Mouse (Mus musculus) C2C12 (cell line): ENCODE measurements at regions not wholly inside any gene's neighbourhood (a gene's known extent, or its start where the extent isn't known, plus 50 kb on each side); places are given as distances from the start of the nearest gene placed in this dataset.

ENCODE experiments used
- H3K27me3 ChIP-seq: one replicate; pipeline ENCODE4 v1.6.1; 2011; ENCODE audit not compliant: control insufficient read depth, insufficient read depth, insufficient read length
- H3K36me3 ChIP-seq: one replicate; pipeline ENCODE4 v1.6.1; 2011; ENCODE audit not compliant: control insufficient read depth, insufficient read depth
- H3K4me3 ChIP-seq: one replicate; pipeline ENCODE4 v1.5.1; 2011; ENCODE audit warnings: mild to moderate bottlenecking, control low read depth; ENCODE audit not compliant: poor library complexity, insufficient read depth, severe bottlenecking
- H3K79me2 ChIP-seq: one replicate; pipeline ENCODE4 v1.6.1; 2011; ENCODE audit not compliant: control insufficient read depth, insufficient read depth
- H3K79me3 ChIP-seq: one replicate; pipeline ENCODE4 v1.6.1; 2011; ENCODE audit warnings: low read depth, control low read depth
- H3ac ChIP-seq: one replicate; pipeline ENCODE3; 2011; ENCODE audit warnings: low read depth; ENCODE audit not compliant: control insufficient read depth, insufficient read length
- CEBPB ChIP-seq: IDR thresholded peaks from one replicate; pipeline ENCODE4 v1.6.1; 2011; ENCODE audit warnings: low read depth, mild to moderate bottlenecking, control low read depth, moderate library complexity
- CTCF ChIP-seq: IDR thresholded peaks from one replicate; pipeline ENCODE4 v1.5.1; 2011; ENCODE audit not compliant: control insufficient read depth, insufficient read depth, insufficient read length
- FOSL1 ChIP-seq: IDR thresholded peaks from one replicate; pipeline ENCODE4 v1.8.0; 2011; ENCODE audit warnings: mild to moderate bottlenecking, low read length; ENCODE audit not compliant: poor library complexity, insufficient read depth, severe bottlenecking
- MAX ChIP-seq: IDR thresholded peaks from one replicate; pipeline ENCODE4 v1.6.1; 2011; ENCODE audit warnings: mild to moderate bottlenecking, control low read depth
- MYOD1 ChIP-seq: IDR thresholded peaks from one replicate; pipeline ENCODE4 v1.6.1; 2011; ENCODE audit warnings: low read depth; ENCODE audit not compliant: control insufficient read depth, insufficient read length
- MYOG ChIP-seq: IDR thresholded peaks from one replicate; pipeline ENCODE4 v1.6.1; 2011; ENCODE audit not compliant: control insufficient read depth, insufficient read length; ENCODE audit errors: extremely low read depth
- USF1 ChIP-seq: IDR thresholded peaks from one replicate; pipeline ENCODE4 v1.6.1; 2011; ENCODE audit warnings: low read depth, mild to moderate bottlenecking, control low read depth, moderate library complexity

DNA sequence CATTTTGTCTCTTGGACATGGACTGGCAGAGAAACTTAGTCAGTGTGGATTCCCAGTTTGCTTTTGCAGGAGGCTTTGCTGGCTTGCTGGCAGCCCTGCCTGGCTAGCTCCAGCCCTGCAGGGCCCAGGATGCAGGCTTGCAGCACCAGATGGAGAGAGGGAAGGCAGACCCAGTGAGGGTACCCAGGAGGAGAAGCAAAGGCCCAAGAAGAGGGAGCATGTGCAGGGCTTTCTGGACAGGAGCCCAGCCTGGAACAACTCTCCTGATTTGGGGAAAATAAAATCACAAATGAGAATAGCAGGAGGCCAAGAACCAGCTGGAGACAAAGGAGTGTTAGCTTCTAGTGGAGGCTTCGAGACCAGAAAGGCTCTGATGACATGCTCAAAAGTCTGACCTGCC, 414.9 kb upstream of the Camk1g start:
- no peak overlapping the region for H3K4me3 ChIP-seq
- no peaks in the 10 kb centered on the region for H3K27me3 ChIP-seq
- no peaks in the 10 kb centered on the region for H3K79me3 ChIP-seq
- H3ac ChIP-seq = no peak overlapping the region
- TF ChIP-seq USF1 (no peak), FOSL1 (no peak), MYOG (no peak)
- no peaks in the 10 kb centered on the region for H3K36me3 ChIP-seq
- no peaks in the 10 kb centered on the region for H3K79me2 ChIP-seq

GRCm38 (mm10) chr1:193784526-193784925, 414.4 kb upstream of the Camk1g start:
- no peak overlapping the region for H3K4me3 ChIP-seq
- H3K36me3 ChIP-seq = no peaks in the 10 kb centered on the region
- no peaks in the 10 kb centered on the region for H3K27me3 ChIP-seq
- no peaks in the 10 kb centered on the region for H3K79me3 ChIP-seq
- no peak overlapping the region for H3ac ChIP-seq
- no peak for TF ChIP-seq FOSL1
- TF ChIP-seq CEBPB = no peak
- no peaks in the 10 kb centered on the region for H3K79me2 ChIP-seq

DNA sequence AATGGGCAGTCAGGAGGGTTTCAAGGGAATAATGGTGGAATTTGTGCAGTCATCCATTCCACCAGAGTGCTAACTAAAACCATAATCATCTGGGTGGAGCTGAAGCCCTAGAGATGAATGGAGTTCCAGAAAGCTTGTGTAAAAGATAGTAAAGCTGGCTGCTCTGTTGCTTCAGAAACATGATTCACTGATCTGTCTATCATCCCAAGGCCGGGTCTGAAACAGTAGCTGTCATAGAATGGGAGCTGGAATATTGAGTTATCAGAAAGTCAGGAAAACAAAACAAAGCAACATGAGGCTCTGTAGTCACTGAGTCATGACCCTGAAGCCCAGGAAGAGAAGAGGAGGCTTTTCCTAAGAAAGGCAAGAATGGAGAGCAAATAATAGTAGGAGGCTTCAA, 408.1 kb upstream of the Camk1g start:
- H3K36me3 ChIP-seq = no peaks in the 10 kb centered on the region
- no peak overlapping the region for H3ac ChIP-seq
- no peaks in the 10 kb centered on the region for H3K79me3 ChIP-seq
- H3K27me3 ChIP-seq = no peaks in the 10 kb centered on the region
- H3K4me3 ChIP-seq = no peak overlapping the region
- TF ChIP-seq MYOD1 (no peak), MAX (no peak), FOSL1 (no peak), USF1 (no peak)
- H3K79me2 ChIP-seq = no peaks in the 10 kb centered on the region

GRCm38 (mm10) chr1:193769546-193769945, 399.4 kb upstream of the Camk1g start:
- no peak for TF ChIP-seq MAX
- no peak for TF ChIP-seq CEBPB
- no peak for TF ChIP-seq USF1
- no peak for TF ChIP-seq MYOD1
- TF ChIP-seq MYOG = no peak
- no peak for TF ChIP-seq FOSL1
- no peak for TF ChIP-seq CTCF
- no peaks in the 10 kb centered on the region for H3K36me3 ChIP-seq
- H3K79me2 ChIP-seq = no peaks in the 10 kb centered on the region
- no peak overlapping the region for H3K4me3 ChIP-seq
- no peaks in the 10 kb centered on the region for H3K79me3 ChIP-seq
- H3K27me3 ChIP-seq = no peaks in the 10 kb centered on the region
- no peak overlapping the region for H3ac ChIP-seq

DNA sequence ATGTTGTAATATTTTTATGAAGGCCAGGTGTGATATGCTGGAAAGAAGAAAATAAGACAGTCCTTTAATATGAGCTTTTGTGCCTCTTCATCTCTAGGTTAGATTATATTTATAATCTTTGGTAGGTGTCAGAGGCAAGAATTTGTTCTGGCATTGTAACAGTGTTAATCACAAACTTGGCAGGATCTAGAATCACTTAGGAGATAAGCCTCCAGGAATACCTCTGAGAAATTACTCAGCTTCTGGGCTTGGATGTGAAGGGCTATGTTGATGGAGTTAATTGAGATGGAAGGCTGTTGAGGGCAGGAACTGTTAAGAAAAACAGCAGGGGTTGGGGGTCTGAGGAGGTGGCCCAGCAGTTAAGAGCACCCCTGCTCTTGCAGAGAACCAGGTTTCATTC, 394.0 kb upstream of the Camk1g start:
- H3K36me3 ChIP-seq = no peaks in the 10 kb centered on the region
- no peak for TF ChIP-seq FOSL1
- no peak for TF ChIP-seq MYOG
- TF ChIP-seq MAX = no peak
- TF ChIP-seq USF1 = no peak
- TF ChIP-seq CTCF = no peak
- TF ChIP-seq MYOD1 = no peak
- no peak for TF ChIP-seq CEBPB
- H3ac ChIP-seq = no peak overlapping the region
- no peak overlapping the region for H3K4me3 ChIP-seq
- no peaks in the 10 kb centered on the region for H3K27me3 ChIP-seq
- no peaks in the 10 kb centered on the region for H3K79me2 ChIP-seq
- no peaks in the 10 kb centered on the region for H3K79me3 ChIP-seq

- Histone ChIP-seq H3K79me2 (no peaks in the 10 kb centered on the region), H3K4me3 (no peak overlapping the region), H3K36me3 (no peaks in the 10 kb centered on the region), H3ac (no peak overlapping the region), H3K79me3 (no peaks in the 10 kb centered on the region), H3K27me3 (no peaks in the 10 kb centered on the region)
- TF ChIP-seq USF1 (no peak), MAX (no peak), MYOD1 (no peak), CEBPB (no peak), MYOG (no peak), FOSL1 (no peak), CTCF (no peak)
Observed at GRCm38 (mm10) chr1:193751819-193752251, 381.7 kb upstream of the Camk1g start.

DNA sequence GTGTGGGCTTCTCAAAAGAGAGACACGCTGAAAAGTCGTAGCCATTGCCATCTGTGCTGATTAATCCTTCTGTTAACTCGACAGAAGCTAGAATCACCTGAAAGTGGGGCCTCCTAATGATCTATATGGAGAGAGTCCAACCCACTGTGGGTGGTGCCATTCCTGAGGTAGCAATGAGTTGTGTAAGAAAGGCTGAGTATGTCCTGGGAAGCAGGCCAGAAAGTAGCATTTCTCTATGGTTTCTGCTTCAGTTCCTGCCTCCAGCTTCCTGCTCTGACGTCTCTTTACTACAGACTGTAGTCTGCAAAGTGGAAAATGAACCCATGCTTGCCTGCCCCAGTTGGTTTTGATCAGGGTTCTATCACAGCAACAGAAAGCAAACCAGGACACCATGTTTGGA, 380.8 kb upstream of the Camk1g start:
- Histone ChIP-seq H3K79me3 (no peaks in the 10 kb centered on the region), H3K36me3 (no peaks in the 10 kb centered on the region), H3K4me3 (no peak overlapping the region), H3K79me2 (no peaks in the 10 kb centered on the region), H3K27me3 (no peaks in the 10 kb centered on the region), H3ac (no peak overlapping the region)
- TF ChIP-seq CEBPB (no peak), USF1 (no peak)
